Mouse (Mus musculus): ENCODE results near the gene Perp. TPM values are rescaled to one million over a fixed set of nuclear protein-coding genes. Genes with fewer than 3 reads are reported as not detected.
A peak's percentile ranks its signal among the peaks of the same experiment; 100 is the strongest.

Perp gene
- total and polyA plus RNA-seq, 3 experiments = 86.1 to 137 (median 105) TPM

- 61% methylated on average over 2 of the region's 2 CpGs for WGBS
- no peak overlapping the region for H3K9ac ChIP-seq (ENCODE audit: low read depth, low read length)
- intact Hi-C loops (cut with DNase I) = no loop called here
Observed at GRCm38 (mm10) chr10:18870990-18871389, 26.2 kb downstream of the Perp start.

GRCm38 (mm10) chr10:18876211-18876610, 31.4 kb downstream of the Perp start:
- no peaks in the 10 kb centered on the region for H3K27me3 ChIP-seq (ENCODE audit: control insufficient read depth, insufficient read depth, low read length)
- WGBS = 23% methylated on average over 1 of the region's 1 CpGs

More at GRCm38 (mm10) chr10:18870990-18871389, 26.2 kb downstream of the Perp start:
- H3K27me3 ChIP-seq (ENCODE audit: control insufficient read depth, insufficient read depth, low read length) = no peaks in the 10 kb centered on the region
- H3K79me2 ChIP-seq (replicated peaks; ENCODE audit: control insufficient read depth, insufficient read depth, low read length) = no peaks in the 10 kb centered on the region
- no peak for DNase-seq
- H3K36me3 ChIP-seq (ENCODE audit: control insufficient read depth, insufficient read depth, low read length) = 0 out of 2 replicates have a peak, but pooled peaks cover 2% of the 10 kb centered on the region
- no peak overlapping the region for H3K4me3 ChIP-seq
- no peak overlapping the region for H3K27ac ChIP-seq
- H3K4me1 ChIP-seq (ENCODE audit: control insufficient read depth, insufficient read depth, low read length) = peaks cover 4% of the 10 kb centered on the region
- TF ChIP-seq CTCF (IDR thresholded peaks at IDR 0.05) (no peak), POLR2A (IDR thresholded peaks at IDR 0.05; ENCODE audit: insufficient read depth, low read depth, low read length) (no peak), EP300 (IDR thresholded peaks at IDR 0.05; ENCODE audit: insufficient read depth, low read depth, low read length) (no peak)

GRCm38 (mm10) chr10:18878111-18878510, 33.3 kb downstream of the Perp start:
- Histone ChIP-seq H3K36me3 (ENCODE audit: control insufficient read depth, insufficient read depth, low read length) (peaks cover 5% of the 10 kb centered on the region; the same call in 1 of the 2 replicates), H3K27ac (no peak overlapping the region), H3K9ac (ENCODE audit: low read depth, low read length) (no peak overlapping the region), H3K4me1 (ENCODE audit: control insufficient read depth, insufficient read depth, low read length) (peaks cover 8% of the 10 kb centered on the region), H3K79me2 (replicated peaks; ENCODE audit: control insufficient read depth, insufficient read depth, low read length) (no peaks in the 10 kb centered on the region), H3K4me3 (no peak overlapping the region), H3K27me3 (ENCODE audit: control insufficient read depth, insufficient read depth, low read length) (no peaks in the 10 kb centered on the region)
- DNase-seq = no peak
- intact Hi-C loops (cut with DNase I) = no loop called here
- WGBS = 93% methylated on average over 6 of the region's 6 CpGs
- TF ChIP-seq CTCF (IDR thresholded peaks at IDR 0.05) = no peak
- no peak for TF ChIP-seq POLR2A (IDR thresholded peaks at IDR 0.05; ENCODE audit: insufficient read depth, low read depth, low read length)
- TF ChIP-seq EP300 (IDR thresholded peaks at IDR 0.05; ENCODE audit: insufficient read depth, low read depth, low read length) = no peak

More at GRCm38 (mm10) chr10:18876211-18876610, 31.4 kb downstream of the Perp start:
- peaks cover 8% of the 10 kb centered on the region for H3K4me1 ChIP-seq (ENCODE audit: control insufficient read depth, insufficient read depth, low read length)
- TF ChIP-seq CTCF (IDR thresholded peaks at IDR 0.05) (no peak), EP300 (IDR thresholded peaks at IDR 0.05; ENCODE audit: insufficient read depth, low read depth, low read length) (no peak), POLR2A (IDR thresholded peaks at IDR 0.05; ENCODE audit: insufficient read depth, low read depth, low read length) (no peak)
- H3K9ac ChIP-seq (ENCODE audit: low read depth, low read length) = no peak overlapping the region
- H3K4me3 ChIP-seq = no peak overlapping the region
- no peak for DNase-seq
- peak overlapping the region; percentile 47 for H3K27ac ChIP-seq
- intact Hi-C loops (cut with DNase I) = no loop called here
- peaks cover 5% of the 10 kb centered on the region; the same call in 1 of the 2 replicates for H3K36me3 ChIP-seq (ENCODE audit: control insufficient read depth, insufficient read depth, low read length)
- H3K79me2 ChIP-seq (replicated peaks; ENCODE audit: control insufficient read depth, insufficient read depth, low read length) = no peaks in the 10 kb centered on the region

- peaks cover 5% of the 10 kb centered on the region; the same call in 1 of the 2 replicates for H3K36me3 ChIP-seq (ENCODE audit: control insufficient read depth, insufficient read depth, low read length)
- H3K79me2 ChIP-seq (replicated peaks; ENCODE audit: control insufficient read depth, insufficient read depth, low read length) = no peaks in the 10 kb centered on the region
- no peak for TF ChIP-seq EP300 (IDR thresholded peaks at IDR 0.05; ENCODE audit: insufficient read depth, low read depth, low read length)
- TF ChIP-seq CTCF (IDR thresholded peaks at IDR 0.05) = no peak
- TF ChIP-seq POLR2A (IDR thresholded peaks at IDR 0.05; ENCODE audit: insufficient read depth, low read depth, low read length) = no peak
- no peak overlapping the region for H3K9ac ChIP-seq (ENCODE audit: low read depth, low read length)
- H3K4me3 ChIP-seq = no peak overlapping the region
- DNase-seq = no peak
- no peaks in the 10 kb centered on the region for H3K27me3 ChIP-seq (ENCODE audit: control insufficient read depth, insufficient read depth, low read length)
- 84% methylated on average over 4 of the region's 4 CpGs for WGBS
- H3K27ac ChIP-seq = no peak overlapping the region
- intact Hi-C loops (cut with DNase I) = no loop called here
- peaks cover 8% of the 10 kb centered on the region for H3K4me1 ChIP-seq (ENCODE audit: control insufficient read depth, insufficient read depth, low read length)
Observed at GRCm38 (mm10) chr10:18879160-18879559, 34.3 kb downstream of the Perp start.

GRCm38 (mm10) chr10:18879690-18880089, 34.9 kb downstream of the Perp start:
- DNase-seq = no peak
- H3K9ac ChIP-seq (ENCODE audit: low read depth, low read length) = no peak overlapping the region
- H3K4me1 ChIP-seq (ENCODE audit: control insufficient read depth, insufficient read depth, low read length) = peaks cover 6% of the 10 kb centered on the region
- H3K27ac ChIP-seq = no peak overlapping the region
- 64% methylated on average over 1 of the region's 1 CpGs for WGBS
- intact Hi-C loops (cut with DNase I) = no loop called here
- no peaks in the 10 kb centered on the region for H3K79me2 ChIP-seq (replicated peaks; ENCODE audit: control insufficient read depth, insufficient read depth, low read length)
- no peak for TF ChIP-seq EP300 (IDR thresholded peaks at IDR 0.05; ENCODE audit: insufficient read depth, low read depth, low read length)
- TF ChIP-seq POLR2A (IDR thresholded peaks at IDR 0.05; ENCODE audit: insufficient read depth, low read depth, low read length) = no peak
- no peak for TF ChIP-seq CTCF (IDR thresholded peaks at IDR 0.05)
- peaks cover 5% of the 10 kb centered on the region; the same call in 1 of the 2 replicates for H3K36me3 ChIP-seq (ENCODE audit: control insufficient read depth, insufficient read depth, low read length)
- H3K4me3 ChIP-seq = no peak overlapping the region
- no peaks in the 10 kb centered on the region for H3K27me3 ChIP-seq (ENCODE audit: control insufficient read depth, insufficient read depth, low read length)

GRCm38 (mm10) chr10:18882190-18882589, 37.4 kb downstream of the Perp start:
- no peaks in the 10 kb centered on the region for H3K27me3 ChIP-seq (ENCODE audit: control insufficient read depth, insufficient read depth, low read length)
- peaks cover 2% of the 10 kb centered on the region; the same call in 1 of the 2 replicates for H3K4me1 ChIP-seq (ENCODE audit: control insufficient read depth, insufficient read depth, low read length)
- no peak for TF ChIP-seq POLR2A (IDR thresholded peaks at IDR 0.05; ENCODE audit: insufficient read depth, low read depth, low read length)
- TF ChIP-seq EP300 (IDR thresholded peaks at IDR 0.05; ENCODE audit: insufficient read depth, low read depth, low read length) = no peak
- no peak for TF ChIP-seq CTCF (IDR thresholded peaks at IDR 0.05)
- 91% methylated on average over 1 of the region's 1 CpGs for WGBS
- H3K27ac ChIP-seq = no peak overlapping the region
- H3K9ac ChIP-seq (ENCODE audit: low read depth, low read length) = no peak overlapping the region
- DNase-seq = no peak
- H3K79me2 ChIP-seq (replicated peaks; ENCODE audit: control insufficient read depth, insufficient read depth, low read length) = no peaks in the 10 kb centered on the region
- H3K4me3 ChIP-seq = no peak overlapping the region
- intact Hi-C loops (cut with DNase I) = no loop called here
- H3K36me3 ChIP-seq (ENCODE audit: control insufficient read depth, insufficient read depth, low read length) = no peaks in the 10 kb centered on the region

All from heart, adult 2 months (tissue).